Mouse (Mus musculus) brain, embryonic 14.5 days (tissue): ENCODE data around the gene Sdc3.

Experiments used
- CTCF ChIP-seq: fragments of 200-500 bp; IDR thresholded peaks from 2 replicates; pipeline ENCODE4 v1.5.1; 2012; ENCODE audit warnings: inconsistent platforms, mild to moderate bottlenecking, moderate library complexity, borderline replicate concordance; ENCODE audit not compliant: insufficient read depth, insufficient read length; ENCODE audit errors: extremely low read depth
- POLR2A ChIP-seq: fragments of 200-500 bp; IDR thresholded peaks from 2 replicates; pipeline ENCODE4 v1.6.1; 2012; ENCODE audit warnings: mild to moderate bottlenecking, inconsistent platforms, borderline replicate concordance; ENCODE audit not compliant: poor library complexity, insufficient read depth, insufficient read length, severe bottlenecking; ENCODE audit errors: extremely low read depth

- TF ChIP-seq CTCF = no peak
- TF ChIP-seq POLR2A = no peak
Observed at GRCm38 (mm10) chr4:130835550-130835949, 43.2 kb downstream of the Sdc3 start.
